Mouse (Mus musculus) adrenal gland, adult (tissue): ENCODE measurements around the gene Asic2.

Experiments used
- DNase-seq, 2 experiments: peaks; one replicate each; pipeline ENCODE4 v3.0.0; 2022 to 2023; ENCODE audit warnings: low spot score in 1 of 2; ENCODE audit not compliant: inconsistent age in 2 of 2

Asic2 gene

GRCm38 (mm10) chr11:81968401-81968881, at the start of gene Asic2:
Gene Asic2, minus strand, starts transcription at chr11:81968457.
- peak in 1 of 2 experiments; percentile 51 for DNase-seq

DNA sequence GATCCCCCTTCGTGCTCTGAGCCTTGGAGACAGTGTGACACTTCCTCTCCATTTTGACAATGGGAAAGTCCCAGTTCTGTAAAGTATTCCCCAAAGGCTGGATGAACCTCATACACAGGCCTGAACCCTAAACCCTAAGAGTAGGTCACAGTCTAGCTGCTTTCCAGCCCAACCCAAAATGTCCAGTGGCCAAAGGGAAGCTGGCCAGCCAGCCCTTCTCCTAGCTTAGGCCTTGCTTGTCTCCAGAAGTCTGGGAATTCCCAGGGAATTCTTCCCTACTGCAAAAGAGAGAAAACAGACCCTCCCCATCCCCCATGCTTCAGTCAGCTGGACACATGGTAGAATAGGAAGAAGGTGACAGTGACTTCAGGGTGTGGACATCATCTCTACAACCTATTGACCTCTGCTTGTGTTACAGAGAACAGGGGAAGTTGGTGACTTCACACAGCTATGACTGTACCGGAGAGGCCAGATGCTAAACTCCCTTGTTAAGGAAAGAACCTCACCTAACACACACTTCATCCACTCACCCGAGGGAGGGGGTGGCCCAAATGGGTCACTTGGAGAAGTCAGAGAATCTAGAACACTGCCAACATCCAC, 48.0 kb upstream of the Asic2 start:
- DNase-seq: no peak

- no peak for DNase-seq
These were observed 46.8 kb upstream of the Asic2 start for GRCm38 (mm10) chr11:82015066-82015465.

DNA sequence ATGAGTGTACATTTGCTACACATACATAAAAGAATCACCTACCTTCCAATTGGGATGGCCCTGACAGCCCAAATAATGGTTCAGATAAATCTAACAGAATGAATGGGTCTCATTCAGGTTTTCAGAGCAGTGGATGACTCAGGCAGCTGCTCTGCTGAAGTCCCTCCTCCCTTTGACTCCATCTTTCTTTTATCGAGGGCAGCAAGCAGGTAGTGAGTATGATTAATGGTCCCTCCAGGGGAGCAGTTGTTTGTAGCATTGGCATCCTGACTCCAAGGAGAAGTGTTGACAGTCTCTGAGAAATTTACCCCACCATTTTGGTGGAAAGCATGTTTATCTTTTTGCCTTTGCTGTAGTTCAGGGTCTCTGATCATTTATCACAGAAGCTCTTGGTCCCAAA, 45.5 kb upstream of the Asic2 start:
- DNase-seq: no peak

GRCm38 (mm10) chr11:82011411-82012193, 43.3 kb upstream of the Asic2 start:
- peak in 1 of 2 experiments; percentile 38 for DNase-seq

DNA sequence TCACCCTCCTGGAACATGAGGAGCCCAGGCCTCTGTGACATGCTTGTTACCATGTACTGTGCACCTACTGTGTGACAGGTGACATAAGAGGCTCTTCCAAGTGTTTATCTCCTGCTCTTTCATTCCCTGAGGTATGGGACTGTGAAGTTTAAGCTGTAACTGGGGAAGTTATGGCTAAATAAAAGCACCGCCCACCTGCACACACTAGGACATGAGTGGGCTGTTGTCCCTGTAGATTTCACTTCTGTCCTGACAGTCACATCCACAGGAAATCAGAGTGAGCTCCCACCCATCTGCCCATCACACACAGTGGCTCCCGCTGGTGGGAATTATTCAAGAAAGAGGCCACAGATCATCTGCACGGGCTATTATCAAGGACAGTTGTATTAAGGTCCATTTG, 41.9 kb upstream of the Asic2 start:
- no peak for DNase-seq

- DNase-seq: peak; percentile 62 to 83
These were observed 38.7 kb upstream of the Asic2 start for GRCm38 (mm10) chr11:82006796-82007423.

DNA sequence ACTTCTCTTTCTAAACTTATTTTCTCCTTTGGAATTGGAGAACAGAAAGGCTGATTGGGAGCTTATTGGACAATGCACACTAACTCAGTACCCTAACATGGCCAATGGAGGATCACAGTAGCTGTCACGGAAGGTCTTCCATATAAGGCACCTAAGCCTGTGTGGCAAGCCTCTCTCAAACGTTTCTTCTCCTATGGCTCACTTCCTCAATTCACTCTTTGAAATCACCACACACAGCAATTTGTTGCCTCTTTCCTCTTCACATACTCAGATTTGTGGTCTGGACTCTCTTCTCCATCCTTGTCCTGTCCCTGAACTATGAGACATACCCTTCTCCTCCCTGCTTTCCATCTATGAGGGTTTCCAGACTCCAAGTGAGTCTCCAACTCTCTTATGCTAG, 36.6 kb upstream of the Asic2 start:
- DNase-seq: no peak

- no peak for DNase-seq
These were observed 32.3 kb upstream of the Asic2 start for GRCm38 (mm10) chr11:82000581-82000980.

DNA sequence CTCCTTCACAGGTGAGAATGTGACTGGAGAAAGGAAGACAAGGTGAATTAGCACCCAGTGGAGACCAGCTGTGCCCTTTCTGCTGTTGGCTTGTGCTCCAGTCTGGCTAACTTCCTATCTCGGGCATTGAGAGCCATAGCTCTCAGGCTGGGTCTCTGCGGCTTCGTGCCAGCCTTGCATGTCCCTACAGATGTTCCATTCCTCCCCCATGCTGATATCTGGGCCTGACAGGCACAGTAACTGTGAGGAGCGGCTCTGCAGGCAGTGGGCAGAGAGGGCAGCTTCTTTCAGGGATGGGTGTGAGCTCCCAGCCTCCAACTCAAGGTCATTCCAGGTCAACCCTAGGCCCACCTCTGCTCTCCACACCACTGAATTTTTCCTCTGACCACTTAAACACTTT, 31.2 kb upstream of the Asic2 start:
- DNase-seq: no peak

DNA sequence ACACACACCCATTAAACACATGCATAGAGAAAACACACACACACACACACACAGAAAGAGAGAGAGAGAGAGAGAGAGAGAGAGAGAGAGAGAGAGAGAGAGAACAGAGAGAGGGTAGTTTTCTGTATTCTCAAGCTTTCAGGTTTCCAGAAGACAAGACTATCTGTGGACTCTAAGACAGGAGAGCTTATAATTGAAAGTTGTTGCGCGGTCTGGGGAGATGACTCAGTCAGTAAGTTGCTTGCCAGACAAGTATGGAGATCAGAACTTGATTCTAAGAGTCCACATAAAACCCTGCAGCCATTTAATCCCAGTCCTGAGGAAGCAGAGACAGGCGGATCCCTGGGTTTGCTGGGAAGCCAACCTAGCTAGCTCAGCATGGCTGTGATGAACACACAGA, 30.4 kb upstream of the Asic2 start:
- DNase-seq: no peak

GRCm38 (mm10) chr11:81997085-81997484, 28.8 kb upstream of the Asic2 start:
- DNase-seq: peak in 1 of 2 experiments; percentile 58

GRCm38 (mm10) chr11:81996172-81996841, 28.1 kb upstream of the Asic2 start:
- peak; percentile 77 to 94 for DNase-seq

DNA sequence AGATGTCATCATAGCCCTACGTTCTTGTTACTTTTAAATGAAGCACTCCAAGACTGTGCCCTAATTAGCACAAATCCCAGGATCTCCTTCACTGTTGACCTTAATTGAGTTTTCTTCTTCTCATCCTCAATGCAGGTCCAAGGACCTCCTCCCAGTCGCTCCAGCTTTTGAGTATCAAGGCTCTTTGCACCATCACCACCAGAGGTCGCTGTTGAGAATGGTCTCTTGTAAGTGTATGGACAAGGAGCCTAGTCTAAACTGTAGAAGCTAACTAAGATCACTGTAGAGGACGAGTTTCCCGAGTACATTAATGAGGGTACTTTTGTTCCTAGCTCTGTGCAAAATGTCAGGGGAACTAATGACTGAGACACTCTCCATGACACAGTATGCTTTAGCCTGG, 14.9 kb upstream of the Asic2 start:
- peak; percentile 54 to 90 for DNase-seq

DNA sequence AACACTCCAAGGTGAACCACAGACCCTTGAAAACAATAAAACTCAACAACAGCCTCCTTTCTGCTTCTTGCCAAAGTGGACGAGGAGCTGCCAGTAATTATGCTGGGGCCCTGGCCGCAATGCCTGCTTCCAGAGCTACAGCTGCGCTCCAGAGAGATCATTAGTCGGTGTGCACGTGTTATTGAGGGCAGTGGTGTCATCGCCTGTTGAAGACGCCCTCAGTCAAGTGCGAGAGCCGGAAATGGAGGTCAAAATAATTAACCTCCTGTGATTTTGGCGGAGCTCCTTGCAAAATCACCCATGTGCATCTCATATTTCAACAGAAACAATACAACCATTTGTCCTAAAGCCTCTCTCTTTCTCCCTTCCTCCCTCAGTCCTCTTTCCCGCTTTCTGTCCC, 13.9 kb upstream of the Asic2 start:
- no peak for DNase-seq

- peak in 1 of 2 experiments; percentile 63 for DNase-seq
These were observed 6.3 kb upstream of the Asic2 start for GRCm38 (mm10) chr11:81974577-81974976.

GRCm38 (mm10) chr11:81973699-81974098, 5.4 kb upstream of the Asic2 start:
- no peak for DNase-seq

- DNase-seq: no peak
These were observed 3.8 kb upstream of the Asic2 start for GRCm38 (mm10) chr11:81972044-81972443.

GRCm38 (mm10) chr11:81966626-81967289, 1.5 kb downstream of the Asic2 start:
- peak; percentile 49 to 78 for DNase-seq

GRCm38 (mm10) chr11:81965653-81966625, 2.3 kb downstream of the Asic2 start:
- no peak for DNase-seq
